In genomic region chrX:48033766-48034143, GRCm38 (mm10) we compare ENCODE assay signal across 9 mouse cellular contexts. TPM values are rescaled to one million over a fixed set of nuclear protein-coding genes. Genes with fewer than 3 reads are reported as not detected.
DNase-seq lines count a peak whose midpoint lies in the region; ATAC-seq and TF ChIP-seq lines count a peak whose summit lies in the region.
"Had no signal": no experiment of that assay in that cellular context is flagged by ENCODE, and none has a peak within 500 bp of the region (broad histone marks: within the 10 kb centered on the region; RNA-seq: fewer than 3 reads in every experiment).

No protein-coding gene starts in this region.

- peak overlapping the region; percentile 80 for H3K4me2 ChIP-seq in heart, embryonic 15.5 days
- peak overlapping the region; percentile 55 for H3K4me2 ChIP-seq in liver, embryonic 13.5 days

- H3K27me3 ChIP-seq in C2C12 (ENCODE audit: control insufficient read depth, insufficient read depth, insufficient read length), result no peaks in the 10 kb centered on the region
- H3K27me3 ChIP-seq in heart, embryonic 15.5 days, result peaks cover 54% of the 10 kb centered on the region
- peaks cover 61% of the 10 kb centered on the region for H3K27me3 ChIP-seq in liver, embryonic 13.5 days

- peak overlapping the region; percentile 41 for H3K4me3 ChIP-seq in C2C12 (ENCODE audit: insufficient read depth, poor library complexity, severe bottlenecking)
- peak overlapping the region; percentile 58 for H3K4me3 ChIP-seq in heart, embryonic 15.5 days
- H3K4me3 ChIP-seq in liver, embryonic 13.5 days (replicated peaks), result no peak overlapping the region
- H3K4me3 ChIP-seq: erythroblast, embryonic 14.5 days had no signal

- no peak overlapping the region for H3K27ac ChIP-seq in heart, embryonic 15.5 days
- no peak overlapping the region for H3K27ac ChIP-seq in liver, embryonic 13.5 days

- WGBS in heart, embryonic 15.5 days, result 15% methylated on average over 11 of the region's 11 CpGs
- 23% methylated on average over 11 of the region's 11 CpGs for WGBS in liver, embryonic 13.5 days (ENCODE audit: insufficient replicate concordance)

- 0 out of 2 replicates have a peak overlapping the region, but pooled peaks have one; percentile 51 for H3K9ac ChIP-seq in heart, embryonic 15.5 days
- no peak overlapping the region for H3K9ac ChIP-seq in liver, embryonic 13.5 days

- no peaks in the 10 kb centered on the region for H3K36me3 ChIP-seq in C2C12 (ENCODE audit: control insufficient read depth, insufficient read depth)
- no peaks in the 10 kb centered on the region for H3K36me3 ChIP-seq in heart, embryonic 15.5 days
- H3K36me3 ChIP-seq in liver, embryonic 13.5 days, result no peaks in the 10 kb centered on the region

- peak overlapping the region; percentile 91 for H3ac ChIP-seq in C2C12 (ENCODE audit: control insufficient read depth, insufficient read length, low read depth)

- ATAC-seq in heart, embryonic 15.5 days (replicated peaks; ENCODE audit: insufficient number of reproducible peaks, insufficient read depth, low FRiP score, low read depth), result no peak
- no peak for ATAC-seq in liver, embryonic 13.5 days (ENCODE audit: low read depth)

- peaks cover 3% of the 10 kb centered on the region; the same call in 1 of the 2 replicates for H3K4me1 ChIP-seq in heart, embryonic 15.5 days (replicated peaks)
- H3K4me1 ChIP-seq in liver, embryonic 13.5 days (replicated peaks), result no peaks in the 10 kb centered on the region

- no peaks in the 10 kb centered on the region for H3K9me3 ChIP-seq in heart, embryonic 15.5 days (replicated peaks)
- no peaks in the 10 kb centered on the region for H3K9me3 ChIP-seq in liver, embryonic 13.5 days (replicated peaks)

- DNase-seq in cerebellum, adult 8-10 months, result peak; percentile 20
- DNase-seq in cerebellum, adult 18-20 months, result no peak
- no peak for DNase-seq in liver, embryonic 13.5 days
- DNase-seq in T-cell, adult 2 months (ENCODE audit: low spot score), result no peak
- DNase-seq in layer of hippocampus, postnatal 36 days, result no peak
- no peak for DNase-seq in adrenal gland, adult 2 months

- TF ChIP-seq CTCF in C2C12 (IDR thresholded peaks at IDR 0.05; ENCODE audit: control insufficient read depth, insufficient read depth, insufficient read length), result no peak

- H3K79me3 ChIP-seq in C2C12 (ENCODE audit: low read depth), result peaks cover 6% of the 10 kb centered on the region

- H3K79me2 ChIP-seq in C2C12 (ENCODE audit: control insufficient read depth, insufficient read depth), result peaks cover 20% of the 10 kb centered on the region

TF ChIP-seq in C2C12, 6 proteins besides CTCF, POLR2A, EP300 and RAD21:
- TF ChIP-seq CEBPB (IDR thresholded peaks at IDR 0.05; ENCODE audit: low read depth) (no peak), MYOD1 (IDR thresholded peaks at IDR 0.05; ENCODE audit: control insufficient read depth, insufficient read length, low read depth) (no peak), FOSL1 (IDR thresholded peaks at IDR 0.05; ENCODE audit: insufficient read depth, low read length, poor library complexity, severe bottlenecking) (no peak), MYOG (IDR thresholded peaks at IDR 0.05; ENCODE audit: control insufficient read depth, extremely low read depth, insufficient read length) (no peak), MAX (IDR thresholded peaks at IDR 0.05) (no peak), USF1 (IDR thresholded peaks at IDR 0.05; ENCODE audit: low read depth) (no peak)

RNA-seq across cellular contexts. Expression of gene Apln, which starts 0.9 kb away (rescaled TPM):
- 6.5 TPM for polyA plus RNA-seq in C2C12 (2012; fragmentation: generic; extraction: Trizol)
- 6.5 and 7.2 TPM in 2 replicates for polyA plus RNA-seq in heart, embryonic 15.5 days (2015; fragmentation: Nextera tagmentation; extraction: Ambion mirVana)
- polyA plus RNA-seq in liver, embryonic 13.5 days (2015; fragmentation: Nextera tagmentation; extraction: Ambion mirVana), result 0.10 and 0.13 TPM in 2 replicates
- 10 to 100 TPM; 14.0 to 18.7 TPM for total RNA-seq in layer of hippocampus, postnatal 36 days (2021)
- total RNA-seq in adrenal gland, adult 2 months (2021), result 1 to 10 TPM; 1.6 to 5.0 TPM
- 3.1 and 8.3 TPM in 2 replicates for polyA plus RNA-seq in adrenal gland, adult 2 months (2012; rRNA removed)
- polyA plus RNA-seq: erythroblast, embryonic 14.5 days had no signal
